Mouse (Mus musculus): Measurements from ENCODE around the gene Kcnmb4.

The Kcnmb4 gene

GRCm38 (mm10) chr10:116402742-116403425 is 70.8 kb downstream of the Kcnmb4 start:
- no peak for DNase-seq (ENCODE audit: low spot score in 2 of 2)

- DNase-seq (ENCODE audit: low spot score in 2 of 2): no peak
Observed at GRCm38 (mm10) chr10:116397973-116398372, 75.7 kb downstream of the Kcnmb4 start.

GRCm38 (mm10) chr10:116397573-116397972 is 76.1 kb downstream of the Kcnmb4 start:
- DNase-seq (ENCODE audit: low spot score in 2 of 2): no peak

- no peak for DNase-seq (ENCODE audit: low spot score in 2 of 2)
Observed at GRCm38 (mm10) chr10:116396966-116397365, 76.7 kb downstream of the Kcnmb4 start.

- DNase-seq (ENCODE audit: low spot score in 2 of 2): no peak
Observed at GRCm38 (mm10) chr10:116396279-116396678, 77.4 kb downstream of the Kcnmb4 start.

- no peak for DNase-seq (ENCODE audit: low spot score in 2 of 2)
Observed at GRCm38 (mm10) chr10:116394585-116394984, 79.1 kb downstream of the Kcnmb4 start.

GRCm38 (mm10) chr10:116393790-116394475 is 79.7 kb downstream of the Kcnmb4 start:
- no peak for DNase-seq (ENCODE audit: low spot score in 2 of 2)

- no peak for DNase-seq (ENCODE audit: low spot score in 2 of 2)
Observed at GRCm38 (mm10) chr10:116388840-116389239, 84.8 kb downstream of the Kcnmb4 start.

- no peak for DNase-seq (ENCODE audit: low spot score in 2 of 2)
Observed at GRCm38 (mm10) chr10:116386391-116386885, 87.2 kb downstream of the Kcnmb4 start.

- no peak for DNase-seq (ENCODE audit: low spot score in 2 of 2)
Observed at GRCm38 (mm10) chr10:116384401-116384800, 89.3 kb downstream of the Kcnmb4 start.

- no peak for DNase-seq (ENCODE audit: low spot score in 2 of 2)
Observed at GRCm38 (mm10) chr10:116382826-116383685, 90.6 kb downstream of the Kcnmb4 start.

- DNase-seq (ENCODE audit: low spot score in 2 of 2): no peak
Observed at GRCm38 (mm10) chr10:116376853-116377252, 96.8 kb downstream of the Kcnmb4 start.

GRCm38 (mm10) chr10:116374111-116374510 is 99.6 kb downstream of the Kcnmb4 start:
- DNase-seq (ENCODE audit: low spot score in 2 of 2): no peak

- no peak for DNase-seq (ENCODE audit: low spot score in 2 of 2)
Observed at GRCm38 (mm10) chr10:116370991-116371725, 102.5 kb downstream of the Kcnmb4 start.
